Comparison of ENCODE assay signal across 9 mouse cellular contexts in genomic region chr10:117708856-117709255, GRCm38 (mm10). TPM values are rescaled to one million over a fixed set of nuclear protein-coding genes. Genes with fewer than 3 reads are reported as not detected.
DNase-seq lines count a peak whose midpoint lies in the region; ATAC-seq and TF ChIP-seq lines count a peak whose summit lies in the region.
"Had no signal": no experiment of that assay in that cellular context is flagged by ENCODE, and none has a peak within 500 bp of the region (broad histone marks: within the 10 kb centered on the region; RNA-seq: fewer than 3 reads in every experiment).

No protein-coding gene starts in this region.

- TF ChIP-seq POLR2A in limb, embryonic 14.5 days (IDR thresholded peaks at IDR 0.05; ENCODE audit: borderline replicate concordance, extremely low read depth, insufficient read depth, insufficient read length) = no peak
- TF ChIP-seq POLR2A in small intestine, adult 2 months (IDR thresholded peaks at IDR 0.05; ENCODE audit: low read depth, low read length) = no peak

- peaks cover 37% of the 10 kb centered on the region for H3K36me3 ChIP-seq in lung, embryonic 15.5 days
- peaks cover 2% of the 10 kb centered on the region; the same call in 1 of the 2 replicates for H3K36me3 ChIP-seq in forebrain, embryonic 11.5 days (ENCODE audit: control insufficient read depth, insufficient read depth, low read length)
- peaks cover 32% of the 10 kb centered on the region for H3K36me3 ChIP-seq in limb, embryonic 14.5 days (ENCODE audit: control insufficient read depth, insufficient read depth, low read length)
- H3K36me3 ChIP-seq in small intestine, adult 2 months (ENCODE audit: control insufficient read depth, insufficient read depth, low read length) = peaks cover 27% of the 10 kb centered on the region

- no peak overlapping the region for H3K27ac ChIP-seq in lung, embryonic 15.5 days
- H3K27ac ChIP-seq in forebrain, embryonic 11.5 days (ENCODE audit: low read depth, low read length) = no peak overlapping the region
- H3K27ac ChIP-seq in limb, embryonic 14.5 days (replicated peaks; ENCODE audit: low read depth, low read length) = no peak overlapping the region
- H3K27ac ChIP-seq in small intestine, adult 2 months (ENCODE audit: insufficient read depth, low read depth, low read length) = no peak overlapping the region

- ATAC-seq in lung, embryonic 15.5 days (ENCODE audit: borderline replicate concordance, extremely low read depth, low FRiP score, low TSS enrichment) = no peak
- ATAC-seq in forebrain, embryonic 11.5 days (replicated peaks; ENCODE audit: low FRiP score) = no peak
- ATAC-seq in limb, embryonic 14.5 days (ENCODE audit: low FRiP score, low read depth) = no peak

- peak overlapping the region; percentile 66 for H3K4me2 ChIP-seq in lung, embryonic 15.5 days
- peak overlapping the region; percentile 73 for H3K4me2 ChIP-seq in forebrain, embryonic 11.5 days (ENCODE audit: low read depth, low read length, severe bottlenecking)
- H3K4me2 ChIP-seq in limb, embryonic 14.5 days (replicated peaks; ENCODE audit: low read depth, low read length, severe bottlenecking) = peak overlapping the region; percentile 54

- H3K9me3 ChIP-seq in lung, embryonic 15.5 days = no peaks in the 10 kb centered on the region
- H3K9me3 ChIP-seq in forebrain, embryonic 11.5 days (ENCODE audit: control insufficient read depth, low read length) = no peaks in the 10 kb centered on the region
- no peaks in the 10 kb centered on the region for H3K9me3 ChIP-seq in limb, embryonic 14.5 days (ENCODE audit: control insufficient read depth, low read length)

- H3K9ac ChIP-seq in lung, embryonic 15.5 days = peak overlapping the region; percentile 10; the same call in 1 of the 2 replicates
- H3K9ac ChIP-seq in forebrain, embryonic 11.5 days (ENCODE audit: low read length) = no peak overlapping the region
- no peak overlapping the region for H3K9ac ChIP-seq in limb, embryonic 14.5 days (ENCODE audit: low read depth, low read length, severe bottlenecking)

- no peak for TF ChIP-seq CTCF in small intestine, adult 2 months (IDR thresholded peaks at IDR 0.05; ENCODE audit: extremely low read depth, insufficient read length, insufficient replicate concordance, low read depth, low read length)

- 77% methylated on average over 9 of the region's 9 CpGs for WGBS in lung, embryonic 15.5 days
- 93% methylated on average over 9 of the region's 9 CpGs for WGBS in forebrain, embryonic 11.5 days
- WGBS in limb, embryonic 14.5 days = 87% methylated on average over 9 of the region's 9 CpGs
- 66% methylated on average over 9 of the region's 9 CpGs for WGBS in small intestine, adult 2 months

- H3K4me3 ChIP-seq in lung, embryonic 15.5 days = peak overlapping the region; percentile 84
- no peak overlapping the region for H3K4me3 ChIP-seq in forebrain, embryonic 11.5 days (ENCODE audit: low read depth, low read length)
- peak overlapping the region; percentile 98 for H3K4me3 ChIP-seq in limb, embryonic 14.5 days (replicated peaks; ENCODE audit: low read length)
- peak overlapping the region; percentile 14; the same call in 1 of the 2 replicates for H3K4me3 ChIP-seq in small intestine, adult 2 months (ENCODE audit: low read depth, low read length)

- H3K27me3 ChIP-seq in lung, embryonic 15.5 days = no peaks in the 10 kb centered on the region
- H3K27me3 ChIP-seq in forebrain, embryonic 11.5 days (ENCODE audit: control insufficient read depth, insufficient read depth, low read length) = no peaks in the 10 kb centered on the region
- H3K27me3 ChIP-seq in limb, embryonic 14.5 days (ENCODE audit: control insufficient read depth, insufficient read depth, low read length) = no peaks in the 10 kb centered on the region
- H3K27me3 ChIP-seq in small intestine, adult 2 months (ENCODE audit: control insufficient read depth, insufficient read depth, low read length) = no peaks in the 10 kb centered on the region

- H3K4me1 ChIP-seq in lung, embryonic 15.5 days = peaks cover 15% of the 10 kb centered on the region
- no peaks in the 10 kb centered on the region; the same call in 1 of the 2 replicates for H3K4me1 ChIP-seq in forebrain, embryonic 11.5 days (replicated peaks; ENCODE audit: control insufficient read depth, insufficient read depth, low read length)
- H3K4me1 ChIP-seq in limb, embryonic 14.5 days (ENCODE audit: control insufficient read depth, insufficient read depth, low read length) = peaks cover 8% of the 10 kb centered on the region
- H3K4me1 ChIP-seq in small intestine, adult 2 months (ENCODE audit: control insufficient read depth, insufficient read depth, insufficient read length, low read length) = peaks cover 7% of the 10 kb centered on the region; the same call in 1 of the 2 replicates

- no peak for DNase-seq in lung, adult 18-20 months
- DNase-seq in forebrain, embryonic 11.5 days (ENCODE audit: low spot score) = no peak
- no peak for DNase-seq in limb, embryonic 14.5 days (ENCODE audit: low spot score)
- DNase-seq in ovary, postnatal 36 days (ENCODE audit: low spot score) = no peak
- DNase-seq in left cerebral cortex, adult 8-10 months (ENCODE audit: low spot score in 2 of 2) = no peak
- no peak for DNase-seq in gastrocnemius, adult 8-10 months (ENCODE audit: low spot score in 2 of 2)
- DNase-seq: left cerebral cortex, postnatal 4 days had no signal

RNA-seq across cellular contexts. Expression of gene Mdm2, which starts 1.7 kb away (rescaled TPM):
- 38.5 and 47.7 TPM in 2 replicates for polyA plus RNA-seq in lung, embryonic 15.5 days (2015; fragmentation: Nextera tagmentation; extraction: Ambion mirVana)
- polyA plus RNA-seq in forebrain, embryonic 11.5 days (2014; fragmentation: Nextera tagmentation; extraction: Ambion mirVana) = 75.9 and 91.6 TPM in 2 replicates
- polyA plus RNA-seq in limb, embryonic 14.5 days (2012; rRNA removed) = 56.9 and 59.9 TPM in 2 replicates
- 32.9 and 39.2 TPM in 2 replicates for polyA plus RNA-seq in limb, embryonic 14.5 days (2014; fragmentation: Nextera tagmentation; extraction: Ambion mirVana)
- 16.2 and 39.2 TPM in 2 replicates for polyA plus RNA-seq in small intestine, adult 2 months (2012; rRNA removed)
- total RNA-seq in left cerebral cortex, adult 8-10 months (2022) = 10 to 100 TPM; 44.9 to 54.3 (median 51.9) TPM
- 10 to 100 TPM; 44.3 to 55.1 (median 51.2) TPM for total RNA-seq in gastrocnemius, adult 8-10 months (2022)

RNA-seq across cellular contexts. Expression of gene Slc35e3, which starts 37.3 kb away (rescaled TPM):
- polyA plus RNA-seq in lung, embryonic 15.5 days (2015; fragmentation: Nextera tagmentation; extraction: Ambion mirVana) = 17.5 and 18.5 TPM in 2 replicates
- polyA plus RNA-seq in forebrain, embryonic 11.5 days (2014; fragmentation: Nextera tagmentation; extraction: Ambion mirVana) = 21.9 and 22.2 TPM in 2 replicates
- 36.2 and 43.8 TPM in 2 replicates for polyA plus RNA-seq in limb, embryonic 14.5 days (2012; rRNA removed)
- polyA plus RNA-seq in limb, embryonic 14.5 days (2014; fragmentation: Nextera tagmentation; extraction: Ambion mirVana) = 21.7 and 26.7 TPM in 2 replicates
- 6.2 and 7.4 TPM in 2 replicates for polyA plus RNA-seq in small intestine, adult 2 months (2012; rRNA removed)
- 10 to 100 TPM; 29.2 to 31.7 (median 30.3) TPM for total RNA-seq in left cerebral cortex, adult 8-10 months (2022)
- 1 to 10 TPM; 4.1 to 4.7 (median 4.4) TPM for total RNA-seq in gastrocnemius, adult 8-10 months (2022)
